Mouse (Mus musculus) mouse trophoblast stem cell (cell line): ENCODE results near the gene Gm21258.
"Not testable (repeated sequence)": the region's sequence is repeated elsewhere in the genome, so short reads cannot be mapped to it uniquely, and the experiment has no call there.

ENCODE experiments used
- in situ Hi-C, 2 experiments: fragments of 300-500 bp; cut with MseI, MboI; formaldehyde crosslinking; loops; 2 replicates in 1 of 2; 3 replicates in 1 of 2; pipeline ENCODE4 v1.15.1; 2025

The Gm21258 gene

DNA sequence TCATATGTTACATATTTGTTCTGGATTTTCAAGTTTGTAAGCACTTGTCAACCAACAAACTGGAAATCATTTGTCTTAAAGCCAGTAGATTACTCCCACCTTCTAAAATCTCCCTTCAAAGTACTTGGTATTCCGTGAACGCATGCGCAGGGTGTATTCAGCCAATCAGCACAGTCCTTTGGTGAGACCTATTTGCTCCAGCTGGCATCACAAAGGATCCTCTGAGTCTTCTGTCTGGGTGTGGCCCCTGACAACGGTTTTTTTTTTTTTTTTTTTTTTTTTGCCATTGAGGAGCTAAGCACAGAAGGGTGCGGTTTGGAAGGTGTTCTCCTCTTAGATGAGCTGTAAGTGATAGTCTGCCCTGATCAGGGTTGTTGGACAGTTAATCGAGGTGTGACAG is at the start of gene Gm21258:
Gm21258 (plus strand) TSS at position 301 of the 400 bp plus-strand sequence.
- in situ Hi-C loops = not testable (repeated sequence)
